Mouse (Mus musculus) granulocyte monocyte progenitor cell, adult 5-6 weeks (primary cell): ENCODE data around the gene Rtl5. TPM values are rescaled to one million over a fixed set of nuclear protein-coding genes. Genes with fewer than 3 reads are reported as not detected.

Experiments used
- ATAC-seq: replicated peaks from 2 replicates; pipeline ENCODE4 v1.8.0; 2016; ENCODE audit warnings: mild to moderate bottlenecking, moderate TSS enrichment, inconsistent platforms; ENCODE audit not compliant: poor library complexity, severe bottlenecking
- total RNA-seq, 2 experiments: library from RNA; stranded (forward) in 1 of 2; stranded (reverse) in 1 of 2; fragments of 200-712, 200-1000 nt in 1 of 2; fragments of >200 nt in 1 of 2; fragmentation: Nextera tagmentation in 1 of 2; gene quantifications; 2 replicates each; pipeline ENCODE4 v1.2.3; 2014 to 2017

The Rtl5 gene
- total RNA-seq, 2 experiments from 2014 or later, result 0.52 to 4.4 TPM

GRCm38 (mm10) chrX:102067118-102067517 is 4.0 kb downstream of the Rtl5 start:
- ATAC-seq, result no peak

- peak; percentile 55 for ATAC-seq
These were observed 5.0 kb downstream of the Rtl5 start for GRCm38 (mm10) chrX:102066134-102066533.

DNA sequence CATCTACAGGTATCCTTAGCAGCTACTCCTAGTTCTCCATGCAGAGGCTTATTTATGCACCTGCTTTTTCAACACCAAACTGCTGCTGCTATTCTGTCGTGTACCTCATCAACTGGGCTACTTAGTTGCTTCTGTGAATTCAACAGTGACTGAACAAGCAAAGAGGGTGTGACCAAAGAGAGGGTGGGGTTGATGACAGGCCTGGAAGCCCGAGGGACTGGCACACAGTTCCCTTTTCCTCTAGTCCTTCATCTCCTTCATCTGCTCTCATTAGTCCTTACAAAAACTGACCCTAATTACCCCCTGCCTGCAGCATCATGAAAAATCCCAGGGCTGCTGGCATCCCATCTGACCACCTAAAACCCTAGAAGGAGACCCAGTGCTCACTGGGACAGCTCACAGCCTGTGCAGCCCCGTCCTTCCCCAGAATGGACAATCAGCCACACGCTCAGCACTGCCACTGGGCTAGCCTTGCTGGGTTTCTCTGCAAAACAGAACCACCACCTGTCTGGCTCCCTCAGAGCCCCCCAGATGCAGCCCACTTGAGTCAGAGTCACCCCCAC is 5.8 kb downstream of the Rtl5 start:
- ATAC-seq, result peak; percentile 45; the same call in 1 of the 2 replicates

DNA sequence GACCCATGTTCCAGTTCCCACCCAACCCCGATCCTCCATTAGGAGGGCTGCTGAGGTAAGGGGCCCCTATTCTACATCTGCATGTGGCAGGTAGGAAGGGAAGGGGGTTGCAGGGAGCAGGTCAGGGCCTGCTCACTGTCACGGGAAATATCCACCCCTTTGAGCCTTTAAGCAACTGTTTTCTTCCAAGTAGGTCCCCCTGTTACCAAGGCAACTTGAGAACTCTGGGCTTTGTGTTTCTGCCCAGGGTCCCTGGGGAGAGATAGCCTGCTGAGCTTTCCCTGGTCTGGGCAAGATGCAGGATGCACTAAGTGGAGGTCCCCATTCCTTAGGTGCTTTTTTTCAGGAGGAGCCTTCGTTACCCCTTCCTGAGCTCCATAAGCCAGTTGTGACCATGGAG is 7.0 kb downstream of the Rtl5 start:
- ATAC-seq, result no peak

DNA sequence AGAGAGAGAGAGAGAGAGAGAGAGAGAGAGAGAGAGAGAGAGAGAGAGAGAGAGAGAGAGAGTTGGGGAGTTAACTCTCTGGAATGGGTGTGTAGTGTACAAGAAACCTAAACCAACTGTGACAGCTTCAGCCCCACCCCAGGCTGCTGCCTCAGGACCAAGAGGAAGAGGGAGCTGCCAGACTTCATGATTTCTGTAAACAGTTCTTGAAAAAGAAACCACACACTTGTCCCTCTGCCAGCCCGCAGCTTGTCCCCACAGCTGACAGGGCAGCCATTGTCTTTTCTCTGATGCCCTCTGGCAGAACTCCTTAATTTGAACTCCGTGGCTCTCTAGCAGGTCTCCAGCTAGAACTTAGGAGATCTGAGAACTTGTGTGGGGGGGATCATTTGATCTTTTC is 10.2 kb downstream of the Rtl5 start:
- ATAC-seq, result peak; percentile 79

GRCm38 (mm10) chrX:102060243-102060642 is 10.9 kb downstream of the Rtl5 start:
- peak; percentile 36; the same call in 1 of the 2 replicates for ATAC-seq

- ATAC-seq, result peak; percentile 61; the same call in 1 of the 2 replicates
These were observed 11.7 kb downstream of the Rtl5 start for GRCm38 (mm10) chrX:102059437-102059836.

GRCm38 (mm10) chrX:102054009-102054408 is 17.1 kb downstream of the Rtl5 start:
- peak; percentile 75 for ATAC-seq

DNA sequence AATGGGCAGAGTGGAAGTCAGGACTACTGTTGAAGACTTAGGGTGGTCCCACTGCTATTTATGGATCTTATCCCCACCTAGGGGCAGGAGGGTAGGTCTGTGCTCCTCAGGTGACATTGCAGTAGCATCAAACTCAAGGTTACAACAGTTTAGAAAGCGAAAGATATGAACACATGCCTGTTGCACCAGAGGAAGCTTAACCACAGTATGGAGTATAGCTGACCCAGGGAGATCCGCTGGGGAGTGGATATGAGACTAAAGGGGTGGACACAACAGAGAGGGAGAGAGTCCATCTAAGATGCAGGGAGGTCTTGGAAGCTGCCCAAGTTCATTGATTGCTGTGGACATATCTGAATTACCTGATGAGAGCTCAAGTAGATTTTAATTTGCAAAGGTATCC is 17.7 kb downstream of the Rtl5 start:
- ATAC-seq, result peak; percentile 66

- ATAC-seq, result peak; percentile 46
These were observed 19.9 kb downstream of the Rtl5 start for GRCm38 (mm10) chrX:102051225-102051624.

DNA sequence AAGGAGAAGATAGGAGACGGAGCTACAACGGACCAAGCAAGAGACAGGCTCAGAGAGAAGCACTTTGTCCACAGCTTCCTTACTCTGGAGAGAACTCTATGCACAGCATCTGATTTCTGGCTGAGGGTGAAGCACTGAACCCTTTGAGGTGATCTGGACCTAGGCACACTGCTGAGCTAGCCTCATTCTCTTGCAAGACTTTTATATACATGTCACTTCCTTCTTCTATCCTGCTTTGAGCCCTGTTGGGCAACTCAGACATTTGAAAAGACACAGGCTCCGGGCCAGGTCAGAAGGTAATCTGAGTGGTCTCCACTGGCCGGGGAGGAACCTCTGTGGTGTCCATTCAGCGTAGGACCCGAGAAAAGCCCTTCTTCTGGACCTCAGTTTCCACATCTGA is 20.6 kb downstream of the Rtl5 start:
- ATAC-seq, result peak; percentile 59

- ATAC-seq, result peak; percentile 83
These were observed 28.7 kb downstream of the Rtl5 start for GRCm38 (mm10) chrX:102042386-102042785.

DNA sequence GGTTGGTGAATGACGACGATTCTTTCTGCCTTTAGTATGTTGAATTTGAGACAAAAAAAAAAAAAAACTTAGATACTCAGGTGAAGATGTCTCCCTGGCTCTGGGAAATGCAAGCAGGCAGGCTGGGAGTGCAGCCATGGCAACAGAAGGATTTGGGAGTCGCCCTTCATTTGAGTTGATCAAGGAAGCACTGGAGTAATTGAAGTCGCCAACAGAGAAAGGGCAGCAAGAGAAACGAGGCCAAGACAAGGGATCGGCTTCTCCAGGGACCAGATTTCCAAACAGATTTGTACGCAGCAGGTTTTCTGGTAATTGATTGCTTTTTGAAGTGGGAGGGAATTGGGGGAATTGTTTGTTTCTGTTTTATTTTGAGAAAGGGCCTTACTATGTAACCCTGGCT is 29.5 kb downstream of the Rtl5 start:
- no peak for ATAC-seq

- no peak for ATAC-seq
These were observed 33.6 kb downstream of the Rtl5 start for GRCm38 (mm10) chrX:102037506-102037905.

- peak; percentile 87 for ATAC-seq
These were observed 34.2 kb downstream of the Rtl5 start for GRCm38 (mm10) chrX:102036866-102037361.

- ATAC-seq, result no peak
These were observed 35.4 kb downstream of the Rtl5 start for GRCm38 (mm10) chrX:102035671-102036070.

GRCm38 (mm10) chrX:102033566-102033965 is 37.5 kb downstream of the Rtl5 start:
- peak; percentile 21 for ATAC-seq

- no peak for ATAC-seq
These were observed 38.7 kb downstream of the Rtl5 start for GRCm38 (mm10) chrX:102032431-102032830.

- ATAC-seq, result peak; percentile 81
These were observed 39.3 kb downstream of the Rtl5 start for GRCm38 (mm10) chrX:102031851-102032250.

DNA sequence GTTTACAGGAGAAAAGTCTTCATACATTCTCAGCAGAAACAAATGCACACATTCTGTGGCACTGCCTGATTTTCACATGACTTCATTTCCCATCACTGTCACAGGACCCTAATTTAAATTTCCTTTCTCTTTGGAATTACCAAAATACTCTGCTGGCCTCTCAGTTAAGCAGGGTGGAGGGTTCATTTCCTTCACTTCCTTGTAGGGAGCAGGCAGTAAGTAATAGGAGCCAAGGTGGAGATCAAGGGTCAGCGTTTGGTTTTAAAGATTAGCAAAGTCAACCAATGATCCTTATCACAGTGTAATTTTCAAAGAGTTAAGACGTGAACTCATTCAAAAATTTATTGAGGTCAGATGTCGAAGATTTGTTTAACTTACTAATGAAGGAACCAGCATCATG is 46.1 kb downstream of the Rtl5 start:
- ATAC-seq, result no peak

- no peak for ATAC-seq
These were observed 51.4 kb downstream of the Rtl5 start for GRCm38 (mm10) chrX:102019471-102020240.

- no peak for ATAC-seq
These were observed 52.2 kb downstream of the Rtl5 start for GRCm38 (mm10) chrX:102018890-102019289.
